Mouse (Mus musculus) lung, adult 18-20 months (tissue): ENCODE results near the gene Sfta2.

Source experiments
- DNase-seq, 2 experiments: peaks; one replicate each; pipeline ENCODE4 v3.0.0; 2022; ENCODE audit warnings: mixed read lengths in 2 of 2

The Sfta2 gene

GRCm38 (mm10) chr17:35601249-35601648 is at the start of gene Sfta2:
Sfta2 (plus strand) TSS chr17:35601549.
- DNase-seq = no peak

GRCm38 (mm10) chr17:35551881-35552414 is 49.4 kb upstream of the Sfta2 start, which contains the start of gene Cdsn:
Cdsn (plus strand) TSS chr17:35552128.
- no peak for DNase-seq

- DNase-seq = no peak
These were observed 47.0 kb upstream of the Sfta2 start for GRCm38 (mm10) chr17:35554321-35554720.

- no peak for DNase-seq
These were observed 46.5 kb upstream of the Sfta2 start for GRCm38 (mm10) chr17:35554761-35555397.

GRCm38 (mm10) chr17:35556186-35556765 is 45.1 kb upstream of the Sfta2 start:
- DNase-seq = peak in 1 of 2 experiments; percentile 42

- peak; percentile 51 to 70 for DNase-seq
These were observed 44.5 kb upstream of the Sfta2 start for GRCm38 (mm10) chr17:35556812-35557211.

GRCm38 (mm10) chr17:35557351-35557750 is 44.0 kb upstream of the Sfta2 start:
- DNase-seq = peak; percentile 27 to 39

- no peak for DNase-seq
These were observed 43.1 kb upstream of the Sfta2 start for GRCm38 (mm10) chr17:35558216-35558615.

GRCm38 (mm10) chr17:35567150-35567549 is 34.2 kb upstream of the Sfta2 start, which contains the start of gene 2300002M23Rik:
2300002M23Rik (plus strand) TSS chr17:35567450.
- DNase-seq = no peak

GRCm38 (mm10) chr17:35567767-35568166 is 33.6 kb upstream of the Sfta2 start:
- no peak for DNase-seq

- DNase-seq = no peak
These were observed 32.0 kb upstream of the Sfta2 start for GRCm38 (mm10) chr17:35569091-35569944.

- no peak for DNase-seq
These were observed 30.5 kb upstream of the Sfta2 start for GRCm38 (mm10) chr17:35570836-35571235.

- DNase-seq = no peak
These were observed 29.9 kb upstream of the Sfta2 start for GRCm38 (mm10) chr17:35571477-35571876.

GRCm38 (mm10) chr17:35578211-35578610 is 23.1 kb upstream of the Sfta2 start:
- DNase-seq = peak; percentile 68 to 82

GRCm38 (mm10) chr17:35582900-35583299 is 18.4 kb upstream of the Sfta2 start:
- no peak for DNase-seq

- peak; percentile 60 to 63 for DNase-seq
These were observed 16.9 kb upstream of the Sfta2 start for GRCm38 (mm10) chr17:35584330-35584937.

- DNase-seq = no peak
These were observed 14.1 kb upstream of the Sfta2 start for GRCm38 (mm10) chr17:35587291-35587690.

GRCm38 (mm10) chr17:35588387-35588786 is 13.0 kb upstream of the Sfta2 start:
- DNase-seq = no peak

GRCm38 (mm10) chr17:35590410-35591218 is 10.7 kb upstream of the Sfta2 start:
- DNase-seq = peak; percentile 54 to 70

- DNase-seq = no peak
These were observed 10.2 kb upstream of the Sfta2 start for GRCm38 (mm10) chr17:35591219-35591578.

GRCm38 (mm10) chr17:35591731-35592130 is 9.6 kb upstream of the Sfta2 start:
- no peak for DNase-seq

- no peak for DNase-seq
These were observed 9.2 kb upstream of the Sfta2 start for GRCm38 (mm10) chr17:35592131-35592530.
